Mouse (Mus musculus): ENCODE measurements around the gene Camkk2. TPM values are rescaled to one million over a fixed set of nuclear protein-coding genes. Genes with fewer than 3 reads are reported as not detected.

The Camkk2 gene
- polyA plus RNA-seq, 1 experiment from 2014 or later = 23.8 TPM

- Histone ChIP-seq H3K4me3 (replicated peaks) (no peak overlapping the region), H3K9ac (no peak overlapping the region), H3K4me2 (replicated peaks) (no peak overlapping the region), H3K9me3 (no peaks in the 10 kb centered on the region), H3K27ac (no peak overlapping the region), H3K36me3 (peaks cover 3% of the 10 kb centered on the region; the same call in 1 of the 2 replicates), H3K4me1 (replicated peaks) (no peaks in the 10 kb centered on the region), H3K27me3 (replicated peaks) (no peaks in the 10 kb centered on the region)
- 86% methylated on average over 7 of the region's 7 CpGs for WGBS
- ATAC-seq = no peak
Observed at GRCm38 (mm10) chr5:122756680-122757079, 22.5 kb downstream of the Camkk2 start.

GRCm38 (mm10) chr5:122756144-122756543, 23.1 kb downstream of the Camkk2 start:
- Histone ChIP-seq H3K27ac (no peak overlapping the region), H3K4me2 (replicated peaks) (no peak overlapping the region), H3K4me3 (replicated peaks) (no peak overlapping the region), H3K9me3 (no peaks in the 10 kb centered on the region), H3K9ac (no peak overlapping the region), H3K4me1 (replicated peaks) (no peaks in the 10 kb centered on the region), H3K36me3 (peaks cover 3% of the 10 kb centered on the region; the same call in 1 of the 2 replicates), H3K27me3 (replicated peaks) (no peaks in the 10 kb centered on the region)
- WGBS = 65% methylated on average over 6 of the region's 6 CpGs
- ATAC-seq = no peak

GRCm38 (mm10) chr5:122755620-122756019, 23.6 kb downstream of the Camkk2 start:
- Histone ChIP-seq H3K27me3 (replicated peaks) (no peaks in the 10 kb centered on the region), H3K4me1 (replicated peaks) (no peaks in the 10 kb centered on the region), H3K4me2 (replicated peaks) (no peak overlapping the region), H3K36me3 (peaks cover 3% of the 10 kb centered on the region; the same call in 1 of the 2 replicates), H3K27ac (no peak overlapping the region), H3K4me3 (replicated peaks) (no peak overlapping the region), H3K9ac (no peak overlapping the region), H3K9me3 (no peaks in the 10 kb centered on the region)
- 92% methylated on average over 4 of the region's 4 CpGs for WGBS
- ATAC-seq = no peak

GRCm38 (mm10) chr5:122754477-122754876, 24.7 kb downstream of the Camkk2 start:
- no peaks in the 10 kb centered on the region for H3K9me3 ChIP-seq
- no peak overlapping the region for H3K4me3 ChIP-seq (replicated peaks)
- H3K4me2 ChIP-seq (replicated peaks) = no peak overlapping the region
- no peak overlapping the region for H3K27ac ChIP-seq
- ATAC-seq = no peak
- H3K9ac ChIP-seq = no peak overlapping the region
- no peaks in the 10 kb centered on the region for H3K4me1 ChIP-seq (replicated peaks)
- peaks cover 3% of the 10 kb centered on the region; the same call in 1 of the 2 replicates for H3K36me3 ChIP-seq
- WGBS = 78% methylated on average over 16 of the region's 16 CpGs
- no peaks in the 10 kb centered on the region for H3K27me3 ChIP-seq (replicated peaks)

GRCm38 (mm10) chr5:122747950-122748349, 31.3 kb downstream of the Camkk2 start:
- Histone ChIP-seq H3K4me1 (replicated peaks) (no peaks in the 10 kb centered on the region), H3K27me3 (replicated peaks) (no peaks in the 10 kb centered on the region), H3K4me3 (replicated peaks) (no peak overlapping the region), H3K9ac (no peak overlapping the region), H3K36me3 (no peaks in the 10 kb centered on the region), H3K4me2 (replicated peaks) (no peak overlapping the region), H3K9me3 (no peaks in the 10 kb centered on the region), H3K27ac (no peak overlapping the region)
- 64% methylated on average over 7 of the region's 7 CpGs for WGBS
- no peak for ATAC-seq

GRCm38 (mm10) chr5:122743880-122744422, 35.3 kb downstream of the Camkk2 start:
- no peaks in the 10 kb centered on the region for H3K9me3 ChIP-seq
- H3K4me1 ChIP-seq (replicated peaks) = no peaks in the 10 kb centered on the region
- no peak overlapping the region for H3K27ac ChIP-seq
- no peaks in the 10 kb centered on the region for H3K36me3 ChIP-seq
- ATAC-seq = no peak
- H3K4me3 ChIP-seq (replicated peaks) = no peak overlapping the region
- no peak overlapping the region for H3K9ac ChIP-seq
- no peaks in the 10 kb centered on the region for H3K27me3 ChIP-seq (replicated peaks)
- 76% methylated on average over 13 of the region's 13 CpGs for WGBS
- H3K4me2 ChIP-seq (replicated peaks) = no peak overlapping the region

GRCm38 (mm10) chr5:122736761-122737160, 42.4 kb downstream of the Camkk2 start:
- peaks cover 6% of the 10 kb centered on the region for H3K4me1 ChIP-seq (replicated peaks)
- ATAC-seq = no peak
- H3K9me3 ChIP-seq = no peaks in the 10 kb centered on the region
- H3K27me3 ChIP-seq (replicated peaks) = no peaks in the 10 kb centered on the region
- H3K4me2 ChIP-seq (replicated peaks) = no peak overlapping the region
- no peak overlapping the region for H3K27ac ChIP-seq
- H3K36me3 ChIP-seq = no peaks in the 10 kb centered on the region
- 79% methylated on average over 15 of the region's 15 CpGs for WGBS
- no peak overlapping the region for H3K4me3 ChIP-seq (replicated peaks)
- H3K9ac ChIP-seq = no peak overlapping the region

- WGBS = 78% methylated on average over 7 of the region's 7 CpGs
- no peak overlapping the region for H3K4me2 ChIP-seq (replicated peaks)
- no peak for ATAC-seq
- peaks cover 7% of the 10 kb centered on the region for H3K4me1 ChIP-seq (replicated peaks)
- no peak overlapping the region for H3K27ac ChIP-seq
- H3K27me3 ChIP-seq (replicated peaks) = no peaks in the 10 kb centered on the region
- H3K4me3 ChIP-seq (replicated peaks) = no peak overlapping the region
- H3K9ac ChIP-seq = no peak overlapping the region
- H3K9me3 ChIP-seq = no peaks in the 10 kb centered on the region
- no peaks in the 10 kb centered on the region for H3K36me3 ChIP-seq
Observed at GRCm38 (mm10) chr5:122735853-122736252, 43.4 kb downstream of the Camkk2 start.

GRCm38 (mm10) chr5:122733881-122734280, 45.3 kb downstream of the Camkk2 start:
- 59% methylated on average over 17 of the region's 17 CpGs for WGBS
- 0 out of 2 replicates have a peak overlapping the region, but pooled peaks have one; percentile 20 for H3K4me2 ChIP-seq (replicated peaks)
- ATAC-seq = no peak
- peaks cover 8% of the 10 kb centered on the region for H3K4me1 ChIP-seq (replicated peaks)
- no peaks in the 10 kb centered on the region for H3K36me3 ChIP-seq
- no peak overlapping the region for H3K9ac ChIP-seq
- no peak overlapping the region for H3K27ac ChIP-seq
- H3K27me3 ChIP-seq (replicated peaks) = no peaks in the 10 kb centered on the region
- no peak overlapping the region for H3K4me3 ChIP-seq (replicated peaks)
- H3K9me3 ChIP-seq = no peaks in the 10 kb centered on the region

GRCm38 (mm10) chr5:122731991-122732673, 47.1 kb downstream of the Camkk2 start:
- ATAC-seq = peak; percentile 53; the same call in 1 of the 2 replicates
- Histone ChIP-seq H3K27me3 (replicated peaks) (no peaks in the 10 kb centered on the region), H3K27ac (peak overlapping the region; percentile 70), H3K9ac (peak overlapping the region; percentile 8; the same call in 1 of the 2 replicates), H3K4me3 (replicated peaks) (no peak overlapping the region), H3K4me1 (replicated peaks) (peaks cover 8% of the 10 kb centered on the region), H3K4me2 (replicated peaks) (no peak overlapping the region; the same call in 1 of the 2 replicates), H3K36me3 (no peaks in the 10 kb centered on the region), H3K9me3 (no peaks in the 10 kb centered on the region)
- WGBS = 22% methylated on average over 15 of the region's 15 CpGs

- H3K27me3 ChIP-seq (replicated peaks) = no peaks in the 10 kb centered on the region
- H3K27ac ChIP-seq = peak overlapping the region; percentile 38; the same call in 1 of the 2 replicates
- peaks cover 9% of the 10 kb centered on the region for H3K4me1 ChIP-seq (replicated peaks)
- no peak overlapping the region for H3K4me3 ChIP-seq (replicated peaks)
- no peak overlapping the region for H3K4me2 ChIP-seq (replicated peaks)
- 70% methylated on average over 8 of the region's 8 CpGs for WGBS
- no peak overlapping the region for H3K9ac ChIP-seq
- no peaks in the 10 kb centered on the region for H3K9me3 ChIP-seq
- ATAC-seq = no peak
- H3K36me3 ChIP-seq = no peaks in the 10 kb centered on the region
Observed at GRCm38 (mm10) chr5:122731321-122731720, 47.9 kb downstream of the Camkk2 start.

GRCm38 (mm10) chr5:122730776-122731175, 48.4 kb downstream of the Camkk2 start:
- H3K4me3 ChIP-seq (replicated peaks) = no peak overlapping the region
- peaks cover 12% of the 10 kb centered on the region for H3K4me1 ChIP-seq (replicated peaks)
- ATAC-seq = no peak
- no peak overlapping the region for H3K27ac ChIP-seq
- no peak overlapping the region for H3K4me2 ChIP-seq (replicated peaks)
- no peaks in the 10 kb centered on the region for H3K27me3 ChIP-seq (replicated peaks)
- H3K36me3 ChIP-seq = no peaks in the 10 kb centered on the region
- no peak overlapping the region for H3K9ac ChIP-seq
- H3K9me3 ChIP-seq = no peaks in the 10 kb centered on the region
- WGBS = 71% methylated on average over 10 of the region's 10 CpGs

- no peaks in the 10 kb centered on the region for H3K36me3 ChIP-seq
- H3K9me3 ChIP-seq = no peaks in the 10 kb centered on the region
- 92% methylated on average over 7 of the region's 7 CpGs for WGBS
- no peak for ATAC-seq
- H3K4me1 ChIP-seq (replicated peaks) = peaks cover 8% of the 10 kb centered on the region
- no peaks in the 10 kb centered on the region for H3K27me3 ChIP-seq (replicated peaks)
- no peak overlapping the region for H3K9ac ChIP-seq
- H3K4me3 ChIP-seq (replicated peaks) = no peak overlapping the region
- H3K27ac ChIP-seq = no peak overlapping the region
- H3K4me2 ChIP-seq (replicated peaks) = no peak overlapping the region
Observed at GRCm38 (mm10) chr5:122727096-122727495, 52.1 kb downstream of the Camkk2 start.
